Mouse (Mus musculus): Measurements from ENCODE around the gene Ninj2. TPM values are rescaled to one million over a fixed set of nuclear protein-coding genes. Genes with fewer than 3 reads are reported as not detected.

Gene Ninj2
- total RNA-seq, 4 experiments from 2014 or later: 1.4 to 3.1 (median 2.3) TPM

DNA sequence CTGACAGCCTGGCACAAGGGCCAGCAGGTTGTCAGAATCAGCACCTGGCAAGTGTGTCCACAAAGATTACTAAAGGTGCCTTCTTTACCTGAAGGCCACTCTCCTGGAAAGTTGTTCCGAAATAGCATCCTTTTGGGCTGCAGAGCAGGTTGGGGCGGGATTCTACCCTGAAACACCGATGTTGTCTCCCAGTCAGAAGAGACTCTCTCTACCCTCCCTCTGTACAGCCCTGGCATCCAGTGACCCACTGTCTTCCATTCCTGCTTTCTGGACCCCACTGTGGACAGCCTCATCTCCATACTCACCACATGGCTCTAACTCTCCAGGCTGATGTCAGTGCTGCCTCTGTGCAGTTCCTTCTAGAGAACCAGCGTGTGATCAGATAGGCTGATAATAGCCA is 82.5 kb downstream of the Ninj2 start:
- DNase-seq (ENCODE audit: low spot score in 2 of 2): no peak

DNA sequence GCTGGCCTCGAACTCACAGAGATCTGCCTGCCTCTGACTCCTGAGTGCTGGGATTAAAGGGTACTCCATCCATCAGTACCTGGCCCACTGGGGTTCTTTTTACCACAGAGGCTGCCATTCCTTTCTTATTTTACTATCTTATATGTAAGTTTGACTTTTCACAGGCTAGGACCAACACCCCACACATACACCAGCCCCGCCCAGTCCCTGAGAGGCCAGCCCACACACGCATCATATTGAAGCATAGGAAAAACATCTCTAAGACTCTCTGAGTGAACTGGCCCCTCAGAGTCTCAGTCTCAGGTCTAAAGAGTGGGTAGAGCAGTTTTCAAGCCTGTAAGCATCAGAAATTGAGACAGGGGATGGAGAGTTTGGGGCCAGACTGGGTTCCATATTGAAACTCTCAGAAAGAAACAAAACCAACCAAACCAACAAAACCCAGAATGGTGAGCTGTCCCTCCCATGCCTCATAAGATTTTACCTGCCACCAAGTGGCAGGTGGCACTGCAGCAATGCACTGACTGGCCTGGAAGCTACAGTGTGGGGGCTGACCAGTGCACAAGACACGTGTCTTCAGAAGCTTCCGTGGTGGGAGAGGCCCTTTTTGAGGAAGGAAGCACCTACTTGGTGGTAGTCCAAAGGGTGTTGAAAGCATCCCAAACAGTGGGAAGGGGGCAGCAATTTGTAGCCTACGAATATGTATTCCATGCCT is 86.0 kb downstream of the Ninj2 start:
- DNase-seq (ENCODE audit: low spot score in 2 of 2): no peak

- no peak for DNase-seq (ENCODE audit: low spot score in 2 of 2)
These were observed 86.6 kb downstream of the Ninj2 start for GRCm38 (mm10) chr6:120179756-120180206.

DNA sequence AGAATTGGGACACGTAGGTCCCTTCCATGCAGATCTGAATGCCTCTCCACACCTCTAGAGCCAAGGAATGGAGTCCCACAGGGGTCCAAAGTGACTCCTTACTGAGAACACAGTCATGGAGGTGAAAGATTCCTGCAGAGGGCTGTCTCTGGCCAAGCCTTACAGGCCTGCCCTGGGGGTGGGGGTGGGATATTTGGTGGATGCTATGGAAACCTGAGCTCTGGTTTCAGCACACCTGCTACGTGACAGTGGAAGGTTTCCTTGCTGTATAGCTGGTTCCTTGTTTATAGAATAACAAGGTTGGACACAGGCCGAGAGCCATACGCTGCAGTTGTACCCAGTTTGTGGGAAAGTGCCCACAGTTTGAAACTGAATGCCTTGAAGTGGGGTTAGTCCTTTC is 87.3 kb downstream of the Ninj2 start:
- no peak for DNase-seq (ENCODE audit: low spot score in 2 of 2)

DNA sequence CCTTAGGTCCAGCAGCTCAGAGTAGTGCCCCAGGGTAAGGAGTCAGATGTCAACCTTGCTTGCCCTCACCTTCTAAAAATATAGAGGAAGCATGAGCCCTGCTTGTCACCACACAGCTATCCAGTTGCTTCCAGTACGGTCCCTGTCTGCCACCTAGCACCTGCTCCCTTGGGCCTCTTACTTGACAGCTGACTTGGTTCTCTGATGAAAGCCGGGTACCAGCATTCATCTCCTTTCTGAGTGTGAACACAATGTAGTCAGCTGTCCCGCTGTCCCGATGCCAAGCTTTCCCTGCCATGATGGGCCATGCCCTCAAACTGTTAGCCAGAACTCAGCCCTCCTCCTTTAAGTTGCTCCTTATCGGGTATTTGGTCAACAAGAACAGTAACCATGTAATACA is 89.0 kb downstream of the Ninj2 start:
- DNase-seq (ENCODE audit: low spot score in 2 of 2): no peak

DNA sequence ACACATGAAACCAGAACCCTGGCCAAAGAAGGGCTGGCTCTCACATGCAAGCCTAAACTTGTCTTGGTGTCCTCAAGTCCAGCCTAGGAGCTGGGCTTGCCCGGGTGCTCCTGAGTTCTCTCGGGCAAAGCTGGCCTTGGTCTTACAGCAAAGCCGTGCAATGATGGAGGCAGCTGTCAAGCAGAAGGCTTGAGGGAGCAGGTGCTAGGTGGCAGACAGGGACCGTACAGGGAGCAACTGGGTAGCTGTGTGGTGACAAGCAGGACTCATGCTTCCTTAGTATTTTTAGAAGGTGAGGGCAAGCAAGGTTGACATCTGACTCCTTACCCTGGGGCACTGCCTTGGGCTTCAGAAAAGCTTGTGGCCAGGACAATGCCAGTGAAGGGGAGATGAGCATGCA is 90.6 kb downstream of the Ninj2 start:
- no peak for DNase-seq (ENCODE audit: low spot score in 2 of 2)

GRCm38 (mm10) chr6:120185012-120185730 is 92.0 kb downstream of the Ninj2 start:
- no peak for DNase-seq (ENCODE audit: low spot score in 2 of 2)

GRCm38 (mm10) chr6:120185756-120186155 is 92.6 kb downstream of the Ninj2 start:
- DNase-seq (ENCODE audit: low spot score in 2 of 2): no peak

DNA sequence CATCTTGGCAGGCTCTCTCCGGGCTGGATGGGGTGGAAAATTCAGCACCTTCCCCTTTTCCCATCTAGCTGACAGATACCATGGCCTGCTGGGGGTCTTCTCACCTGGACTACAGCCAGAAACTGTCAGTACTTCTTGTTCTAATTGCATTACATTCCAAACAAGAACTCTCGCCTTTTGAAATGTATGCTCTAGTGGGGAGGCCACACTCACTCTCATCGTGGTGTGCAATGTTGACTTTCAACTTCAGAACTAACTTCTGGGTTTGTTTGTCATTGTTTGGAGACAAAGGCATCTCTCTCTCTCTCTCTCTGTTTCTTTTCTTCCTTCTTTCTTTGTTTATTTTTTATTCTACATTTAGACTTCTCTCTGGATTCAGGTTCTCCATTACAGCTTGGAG is 93.4 kb downstream of the Ninj2 start:
- no peak for DNase-seq (ENCODE audit: low spot score in 2 of 2)

- DNase-seq (ENCODE audit: low spot score in 2 of 2): no peak
These were observed 94.5 kb downstream of the Ninj2 start for GRCm38 (mm10) chr6:120187587-120188176.

DNA sequence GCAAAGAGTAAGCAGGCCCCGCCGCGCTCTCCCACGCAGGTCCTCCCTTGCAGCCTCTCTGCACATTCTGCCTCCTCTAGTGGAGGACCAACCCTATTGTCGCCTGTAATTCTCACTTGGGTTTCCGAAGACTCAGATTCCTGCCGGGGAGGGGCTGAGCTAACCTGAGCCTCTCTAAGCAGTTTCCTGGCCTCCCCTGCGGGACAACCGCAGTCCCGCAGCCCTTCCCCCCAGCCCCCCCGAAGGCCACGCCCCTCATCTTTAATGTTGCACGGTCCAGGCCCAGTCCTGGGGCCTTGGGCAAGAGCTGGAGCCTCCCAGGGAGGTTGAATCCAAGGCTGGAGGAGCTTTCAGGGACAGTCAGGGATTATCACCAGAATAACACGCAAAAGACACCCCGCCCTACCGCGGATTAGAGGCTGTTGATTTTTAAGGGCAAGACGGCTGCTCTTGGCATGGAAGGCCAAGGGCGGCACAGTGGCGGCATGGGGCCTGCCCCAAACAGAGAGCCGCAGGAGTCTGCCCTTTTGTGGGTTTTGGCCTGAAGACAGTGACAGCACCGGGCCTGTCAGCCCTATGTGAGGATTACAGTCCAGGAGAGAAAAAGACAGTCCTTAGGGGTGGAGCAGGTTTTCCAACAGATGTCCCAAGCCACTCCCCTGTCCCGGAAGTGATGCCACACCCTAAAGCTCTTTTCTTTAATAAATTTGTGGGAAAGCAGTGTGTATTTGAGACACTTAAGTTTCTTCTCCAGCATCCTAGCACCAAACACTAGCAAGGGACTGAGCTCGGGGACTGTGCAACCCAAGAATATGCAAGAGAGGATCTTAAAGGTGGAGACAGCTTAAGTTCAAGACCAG is 95.5 kb downstream of the Ninj2 start:
- DNase-seq (ENCODE audit: low spot score in 2 of 2): no peak

DNA sequence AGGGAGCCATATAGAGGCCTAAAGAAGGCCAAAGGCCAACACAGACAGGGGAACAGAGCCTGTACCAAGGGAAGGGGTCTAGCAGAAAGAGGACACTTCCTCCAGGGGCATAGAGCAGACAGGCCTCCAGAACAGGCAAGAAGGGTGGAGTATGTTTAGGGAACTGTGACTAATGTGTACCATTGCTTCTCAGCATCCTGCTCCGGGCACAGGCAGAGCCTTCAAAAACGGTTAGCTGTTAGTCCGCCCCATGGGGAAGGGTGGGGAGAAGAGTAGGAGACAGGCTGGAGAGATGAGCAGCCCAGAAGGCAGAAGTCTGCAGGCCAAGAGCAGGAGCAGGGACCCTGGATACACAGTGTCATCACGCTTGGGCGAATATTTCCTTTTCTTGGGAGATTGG is 96.1 kb downstream of the Ninj2 start:
- no peak for DNase-seq (ENCODE audit: low spot score in 2 of 2)

DNA sequence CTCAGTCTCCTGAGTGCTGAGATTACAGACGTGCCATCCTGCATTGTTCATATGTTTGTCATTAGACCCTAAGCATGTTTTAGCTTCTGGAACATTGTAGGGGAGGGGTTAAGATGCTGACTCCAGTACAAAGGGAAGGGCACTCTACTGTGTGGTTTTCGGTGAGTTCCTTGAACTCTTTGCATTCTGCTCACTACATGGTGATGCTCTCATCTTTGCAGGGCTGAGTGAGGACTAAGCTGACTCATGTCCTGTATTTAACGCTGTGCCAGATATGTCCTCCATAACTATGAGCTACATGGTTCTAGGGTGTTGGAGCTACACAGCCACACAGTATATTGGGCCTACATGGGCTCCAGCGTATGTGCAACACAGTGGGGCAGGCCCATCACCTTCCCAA is 97.2 kb downstream of the Ninj2 start:
- DNase-seq (ENCODE audit: low spot score in 2 of 2): no peak

- DNase-seq (ENCODE audit: low spot score in 2 of 2): no peak
These were observed 97.8 kb downstream of the Ninj2 start for GRCm38 (mm10) chr6:120190912-120191311.

GRCm38 (mm10) chr6:120191396-120192170 is 98.4 kb downstream of the Ninj2 start:
- DNase-seq (ENCODE audit: low spot score in 2 of 2): no peak

- peak; percentile 36 to 37 for DNase-seq (ENCODE audit: low spot score in 2 of 2)
These were observed 99.2 kb downstream of the Ninj2 start for GRCm38 (mm10) chr6:120192211-120192870.

- peak; percentile 72 to 83 for DNase-seq (ENCODE audit: low spot score in 2 of 2)
These were observed 100.0 kb downstream of the Ninj2 start for GRCm38 (mm10) chr6:120193174-120193573.

DNA sequence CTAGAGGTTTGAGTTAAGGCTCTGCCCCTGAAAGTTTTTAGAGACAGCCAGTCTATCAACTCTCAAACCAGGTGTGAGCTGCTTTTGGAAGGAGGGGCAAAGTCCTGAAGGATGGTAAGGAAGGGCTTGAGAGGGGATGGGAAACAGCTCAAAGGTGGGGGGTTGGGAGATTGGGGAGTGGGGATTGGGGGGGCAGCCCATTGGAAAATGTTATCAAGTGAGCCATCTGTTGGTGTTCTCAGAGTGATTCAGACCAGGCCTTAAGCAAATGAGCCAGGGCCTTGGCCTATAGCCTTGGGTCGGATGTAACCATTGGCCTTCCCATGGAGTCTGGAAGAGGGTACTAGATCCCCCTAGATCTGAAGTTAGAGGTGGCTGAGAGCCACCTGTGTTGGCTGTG is 100.6 kb downstream of the Ninj2 start:
- DNase-seq (ENCODE audit: low spot score in 2 of 2): no peak

DNA sequence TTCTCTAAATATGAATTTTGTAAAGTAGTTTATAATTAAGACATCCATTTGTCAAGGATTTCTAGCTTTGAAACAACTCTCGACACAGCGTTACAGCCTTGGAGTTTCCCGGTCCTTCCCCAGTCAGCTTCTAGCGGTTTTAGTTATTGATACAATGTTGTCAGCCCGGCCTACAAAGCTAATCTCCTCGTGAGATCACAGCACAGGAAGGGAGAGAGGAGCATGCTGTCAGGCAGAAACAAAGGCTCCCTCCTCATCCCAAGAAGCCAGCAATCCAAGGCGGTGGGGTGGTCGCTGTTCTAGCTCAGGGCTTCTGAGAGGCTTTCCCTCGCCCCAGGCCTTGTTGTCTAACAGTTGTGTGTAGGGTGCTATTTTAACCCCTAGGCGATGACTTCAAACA is 101.2 kb downstream of the Ninj2 start:
- DNase-seq (ENCODE audit: low spot score in 2 of 2): no peak

GRCm38 (mm10) chr6:120194963-120195362 is 101.8 kb downstream of the Ninj2 start:
- DNase-seq (ENCODE audit: low spot score in 2 of 2): no peak

All from layer of hippocampus, adult 8-10 months (tissue).